Mouse (Mus musculus): Measurements from ENCODE around the gene Dock9. TPM values are rescaled to one million over a fixed set of nuclear protein-coding genes. Genes with fewer than 3 reads are reported as not detected.

Gene Dock9
- total and polyA plus RNA-seq, 3 experiments = 9.3 to 12.2 (median 10.3) TPM

DNA sequence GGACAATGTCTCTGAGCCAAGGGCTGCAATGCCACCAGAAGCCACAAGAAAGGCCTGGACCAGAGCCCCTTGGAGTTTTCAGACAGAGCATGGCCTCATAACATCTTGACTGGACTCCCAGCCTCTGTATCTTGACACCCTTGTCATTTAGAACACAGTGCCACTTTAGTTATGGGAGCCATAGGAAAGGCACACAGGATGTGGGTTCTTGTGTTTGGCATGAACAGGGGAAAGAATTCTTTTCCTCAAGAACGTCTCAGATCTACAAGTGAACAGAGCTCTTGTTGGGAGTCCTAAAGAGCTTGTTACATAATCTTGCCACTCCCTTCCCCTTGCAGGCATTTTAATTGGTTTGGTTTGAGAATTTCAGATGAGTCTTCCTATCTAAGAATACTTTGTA lies 297.9 kb downstream of the Dock9 start:
- in situ Hi-C loops (cut with MboI; ENCODE audit: low pct_ligation_motif_present, low pct_unique_long_range_greater_than_20kb, low sequenced_read_pairs) = no loop called here
- Histone ChIP-seq H3K79me2 (replicated peaks; ENCODE audit: control insufficient read depth, extremely low read depth, insufficient read depth, poor library complexity, severe bottlenecking) (no peaks in the 10 kb centered on the region), H3K27ac (ENCODE audit: insufficient read depth, low read depth) (no peak overlapping the region), H3K27me3 (replicated peaks) (no peaks in the 10 kb centered on the region), H3K4me3 (replicated peaks in 1 of 3; ENCODE audit: low read depth in 2 of 3, low read length in 2 of 3, poor library complexity in 1 of 3) (no peak overlapping the region), H3K9ac (ENCODE audit: insufficient read depth, low read depth) (no peak overlapping the region), H3K4me2 (ENCODE audit: insufficient read depth, low read depth, poor library complexity, severe bottlenecking) (no peak overlapping the region), H3K9me3 (replicated peaks; ENCODE audit: low read length) (no peaks in the 10 kb centered on the region), H3K36me3 (replicated peaks in 1 of 2; ENCODE audit: control insufficient read depth in 1 of 2, insufficient read depth in 1 of 2, low read length in 1 of 2) (no peaks in the 10 kb centered on the region), H3K4me1 (ENCODE audit: control insufficient read depth in 1 of 2, insufficient read depth in 2 of 2) (no peaks in the 10 kb centered on the region)
- no peak for TF ChIP-seq SIN3A (IDR thresholded peaks at IDR 0.05; ENCODE audit: low read length)
- TF ChIP-seq MXI1 (IDR thresholded peaks at IDR 0.05; ENCODE audit: low read depth, low read length) = no peak
- TF ChIP-seq ZKSCAN1 (IDR thresholded peaks at IDR 0.05; ENCODE audit: borderline replicate concordance, low read depth, low read length) = no peak
- no peak for TF ChIP-seq RAD21 (IDR thresholded peaks at IDR 0.05; ENCODE audit: low read depth, low read length)
- no peak for TF ChIP-seq POLR2AphosphoS2 (IDR thresholded peaks at IDR 0.05; ENCODE audit: low read depth, low read length)
- no peak for TF ChIP-seq KAT2A (IDR thresholded peaks at IDR 0.05; ENCODE audit: insufficient replicate concordance, low read length)
- no peak for TF ChIP-seq ELF1 (IDR thresholded peaks at IDR 0.05; ENCODE audit: low read depth, low read length)
- TF ChIP-seq CHD1 (IDR thresholded peaks at IDR 0.05; ENCODE audit: low read depth, low read length) = no peak
- no peak for TF ChIP-seq ZC3H11A (IDR thresholded peaks at IDR 0.05; ENCODE audit: low read depth, low read length)
- no peak for TF ChIP-seq MYC (IDR thresholded peaks at IDR 0.05; ENCODE audit: low read depth, low read length)
- TF ChIP-seq UBTF (IDR thresholded peaks at IDR 0.05; ENCODE audit: low read depth, low read length) = no peak
- TF ChIP-seq MAFK (IDR thresholded peaks at IDR 0.05; ENCODE audit: insufficient replicate concordance, low read length) = no peak
- TF ChIP-seq TCF12 (IDR thresholded peaks at IDR 0.05; ENCODE audit: low read depth, low read length) = no peak
- TF ChIP-seq BHLHE40 (IDR thresholded peaks at IDR 0.05; ENCODE audit: low read depth, low read length) = no peak
- dilution Hi-C loops (cut with MboI; ENCODE audit: extremely low pct_ligation_motif_present, extremely low pct_unique_long_range_greater_than_20kb, low sequenced_read_pairs) = no loop called here
- DNase-seq (ENCODE audit: extremely low read depth) = no peak

DNA sequence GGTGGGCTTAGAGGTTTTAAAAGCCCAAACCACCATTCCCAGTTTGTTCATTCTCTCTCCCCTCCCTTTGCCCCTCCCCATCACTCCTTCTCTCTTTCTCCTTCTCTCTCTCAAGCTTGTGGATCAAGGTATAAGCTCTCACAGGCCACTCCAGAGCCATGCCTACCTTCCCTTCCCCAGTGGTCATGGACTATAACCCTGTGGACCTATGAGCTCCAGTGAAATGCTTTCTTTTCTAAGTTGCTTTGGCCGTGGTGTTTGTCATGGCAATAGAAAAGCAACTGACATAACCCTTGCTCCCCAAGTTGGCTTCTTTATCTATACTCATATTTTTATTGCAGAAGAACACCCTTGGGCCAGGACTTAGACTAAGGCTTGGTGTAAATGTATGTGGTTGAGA lies 299.8 kb downstream of the Dock9 start:
- Histone ChIP-seq H3K4me1 (ENCODE audit: control insufficient read depth in 1 of 2, insufficient read depth in 2 of 2) (peaks cover 0 to 4% of the 10 kb centered on the region in 2 experiments; a peak in 2 of 4 replicates), H3K79me2 (replicated peaks; ENCODE audit: control insufficient read depth, extremely low read depth, insufficient read depth, poor library complexity, severe bottlenecking) (no peaks in the 10 kb centered on the region), H3K27me3 (replicated peaks) (no peaks in the 10 kb centered on the region), H3K4me3 (replicated peaks in 1 of 3; ENCODE audit: low read depth in 2 of 3, low read length in 2 of 3, poor library complexity in 1 of 3) (no peak overlapping the region), H3K36me3 (replicated peaks in 1 of 2; ENCODE audit: control insufficient read depth in 1 of 2, insufficient read depth in 1 of 2, low read length in 1 of 2) (no peaks in the 10 kb centered on the region), H3K9me3 (replicated peaks; ENCODE audit: low read length) (no peaks in the 10 kb centered on the region), H3K4me2 (ENCODE audit: insufficient read depth, low read depth, poor library complexity, severe bottlenecking) (no peak overlapping the region), H3K9ac (ENCODE audit: insufficient read depth, low read depth) (no peak overlapping the region), H3K27ac (ENCODE audit: insufficient read depth, low read depth) (no peak overlapping the region)
- dilution Hi-C loops (cut with MboI; ENCODE audit: extremely low pct_ligation_motif_present, extremely low pct_unique_long_range_greater_than_20kb, low sequenced_read_pairs) (no loop called here), in situ Hi-C loops (cut with MboI; ENCODE audit: low pct_ligation_motif_present, low pct_unique_long_range_greater_than_20kb, low sequenced_read_pairs) (no loop called here)
- TF ChIP-seq MAX (IDR thresholded peaks at IDR 0.05; ENCODE audit: low read length) = no peak
- DNase-seq (ENCODE audit: extremely low read depth) = no peak

DNA sequence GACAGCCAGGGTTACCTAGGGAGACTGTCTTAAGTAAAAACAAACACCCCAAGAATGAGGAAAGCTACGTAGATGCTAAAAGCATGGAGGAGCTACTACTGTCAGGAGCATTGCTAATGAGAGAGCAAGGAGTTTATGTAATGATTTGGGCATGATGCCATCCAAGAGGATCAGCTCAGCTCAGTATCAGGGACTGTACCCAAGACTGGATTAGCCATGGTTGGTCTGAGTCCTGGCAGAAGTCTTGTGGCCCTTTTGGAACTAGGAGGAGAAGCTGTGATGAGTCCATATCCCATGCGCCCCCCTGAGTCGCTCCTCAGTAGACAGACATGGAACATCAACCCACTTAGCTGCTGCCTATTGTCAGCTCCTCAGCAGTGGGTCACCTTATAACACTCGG lies 301.9 kb downstream of the Dock9 start:
- no peak overlapping the region for H3K4me3 ChIP-seq (replicated peaks in 1 of 3; ENCODE audit: low read depth in 2 of 3, low read length in 2 of 3, poor library complexity in 1 of 3)
- no peak overlapping the region for H3K27ac ChIP-seq (ENCODE audit: insufficient read depth, low read depth)
- H3K9me3 ChIP-seq (replicated peaks; ENCODE audit: low read length) = no peaks in the 10 kb centered on the region
- H3K9ac ChIP-seq (ENCODE audit: insufficient read depth, low read depth) = no peak overlapping the region
- dilution Hi-C loops (cut with MboI; ENCODE audit: extremely low pct_ligation_motif_present, extremely low pct_unique_long_range_greater_than_20kb, low sequenced_read_pairs) (no loop called here), in situ Hi-C loops (cut with MboI; ENCODE audit: low pct_ligation_motif_present, low pct_unique_long_range_greater_than_20kb, low sequenced_read_pairs) (no loop called here)
- H3K27me3 ChIP-seq (replicated peaks) = no peaks in the 10 kb centered on the region
- H3K4me2 ChIP-seq (ENCODE audit: insufficient read depth, low read depth, poor library complexity, severe bottlenecking) = no peak overlapping the region
- no peaks in the 10 kb centered on the region for H3K79me2 ChIP-seq (replicated peaks; ENCODE audit: control insufficient read depth, extremely low read depth, insufficient read depth, poor library complexity, severe bottlenecking)
- no peak for DNase-seq (ENCODE audit: extremely low read depth)
- H3K4me1 ChIP-seq (ENCODE audit: control insufficient read depth in 1 of 2, insufficient read depth in 2 of 2) = peaks cover 0 to 4% of the 10 kb centered on the region in 2 experiments; a peak in 2 of 4 replicates
- no peaks in the 10 kb centered on the region for H3K36me3 ChIP-seq (replicated peaks in 1 of 2; ENCODE audit: control insufficient read depth in 1 of 2, insufficient read depth in 1 of 2, low read length in 1 of 2)
- TF ChIP-seq USF2 (conservative IDR thresholded peaks at IDR 0.05; ENCODE audit: low read depth, low read length) = no peak
- TF ChIP-seq MAZ (IDR thresholded peaks at IDR 0.05; ENCODE audit: low read depth, low read length) = no peak
- no peak for TF ChIP-seq POLR2AphosphoS2 (IDR thresholded peaks at IDR 0.05; ENCODE audit: low read depth, low read length)
- TF ChIP-seq MEF2A (IDR thresholded peaks at IDR 0.05; ENCODE audit: borderline replicate concordance, low read depth, low read length) = no peak
- TF ChIP-seq ZMIZ1 (IDR thresholded peaks at IDR 0.05; ENCODE audit: low read depth, low read length) = no peak
- no peak for TF ChIP-seq RAD21 (IDR thresholded peaks at IDR 0.05; ENCODE audit: low read depth, low read length)
- TF ChIP-seq USF1 (IDR thresholded peaks at IDR 0.05; ENCODE audit: low read depth, low read length) = no peak
- no peak for TF ChIP-seq RCOR1 (conservative IDR thresholded peaks at IDR 0.05; ENCODE audit: low read depth, low read length)
- TF ChIP-seq PAX5 (IDR thresholded peaks at IDR 0.05; ENCODE audit: low read length) = no peak
- no peak for TF ChIP-seq SMC3 (IDR thresholded peaks at IDR 0.05; ENCODE audit: low read depth, low read length)
- no peak for TF ChIP-seq POLR2A (IDR thresholded peaks at IDR 0.05; ENCODE audit: low read depth, low read length)
- TF ChIP-seq ZC3H11A (IDR thresholded peaks at IDR 0.05; ENCODE audit: low read depth, low read length) = no peak
- TF ChIP-seq MYC (IDR thresholded peaks at IDR 0.05; ENCODE audit: low read depth, low read length) = no peak
- TF ChIP-seq BHLHE40 (IDR thresholded peaks at IDR 0.05; ENCODE audit: low read depth, low read length) = no peak
- no peak for TF ChIP-seq HCFC1 (IDR thresholded peaks at IDR 0.05; ENCODE audit: low read depth, low read length)
- TF ChIP-seq NELFE (IDR thresholded peaks at IDR 0.05; ENCODE audit: low read depth, low read length) = no peak
- no peak for TF ChIP-seq CTCF (conservative IDR thresholded peaks at IDR 0.05 in 1 of 2, IDR thresholded peaks at IDR 0.05 in 1 of 2; ENCODE audit: low read depth in 2 of 2, low read length in 2 of 2)
- no peak for TF ChIP-seq TBP (conservative IDR thresholded peaks at IDR 0.05; ENCODE audit: low read depth, low read length)

All from CH12.LX (cell line).